In the genomic region with DNA sequence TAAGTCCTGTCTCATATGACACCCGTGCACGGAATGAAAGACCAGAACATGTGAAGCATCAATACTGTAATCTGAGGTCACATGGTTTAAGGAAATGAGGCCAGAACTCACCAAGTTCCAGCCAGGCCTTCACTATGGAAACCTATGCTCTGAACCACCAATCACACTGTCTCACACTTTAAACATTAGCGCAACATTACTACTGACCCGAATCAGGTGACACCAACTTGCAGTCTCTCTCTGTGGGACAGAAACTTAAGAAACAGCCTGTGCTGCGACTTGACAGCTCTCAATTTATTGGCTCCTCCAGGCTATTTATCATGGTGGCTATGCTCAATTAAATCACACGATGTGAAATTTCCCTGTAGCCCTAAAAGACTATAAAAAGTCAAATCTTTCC, we compare ENCODE assay signal across 27 mouse cellular contexts. TPM values are rescaled to one million over a fixed set of nuclear protein-coding genes. Genes with fewer than 3 reads are reported as not detected.
DNase-seq lines count a peak whose midpoint lies in the region; ATAC-seq lines count a peak whose summit lies in the region.
"Had no signal": no experiment of that assay in that cellular context is flagged by ENCODE, and none has a peak within 500 bp of the region (broad histone marks: within the 10 kb centered on the region; RNA-seq: fewer than 3 reads in every experiment).

No protein-coding gene starts in this region.

- H3K9me3 ChIP-seq in kidney, embryonic 14.5 days (ENCODE audit: control insufficient read depth, low read length): no peaks in the 10 kb centered on the region
- H3K9me3 ChIP-seq in kidney, embryonic 16.5 days (ENCODE audit: low read length): no peaks in the 10 kb centered on the region
- H3K9me3 ChIP-seq: embryonic facial prominence, embryonic 10.5 days; embryonic facial prominence, embryonic 12.5 days; forebrain, embryonic 13.5 days; forebrain, embryonic 15.5 days had no signal

- no peak overlapping the region for H3K4me2 ChIP-seq in kidney, embryonic 14.5 days (replicated peaks; ENCODE audit: low read depth, low read length)
- no peak overlapping the region for H3K4me2 ChIP-seq in kidney, embryonic 16.5 days (replicated peaks; ENCODE audit: low read depth, low read length)
- H3K4me2 ChIP-seq: embryonic facial prominence, embryonic 12.5 days; forebrain, embryonic 13.5 days; forebrain, embryonic 15.5 days had no signal

- DNase-seq in embryo, embryonic 10.5 days (ENCODE audit: low spot score): peak; percentile 15
- no peak for DNase-seq in embryo, embryonic 10 days (ENCODE audit: low spot score)
- no peak for DNase-seq in kidney, postnatal 14 days
- no peak for DNase-seq in kidney, postnatal 4 days
- DNase-seq in mesoderm, embryonic 11.5 days (ENCODE audit: low read depth, low spot score): peak; percentile 52
- DNase-seq: adrenal gland, adult 8-10 months; adrenal gland, postnatal 14 days; adrenal gland, postnatal 36 days; B cell, adult 2 months; cerebellum, adult 11-12 months; cerebellum, adult 2 months; cerebellum, adult 9-10 months; cerebellum, postnatal 10 days; cerebellum, postnatal 25 days had no signal

- no peaks in the 10 kb centered on the region for H3K36me3 ChIP-seq in kidney, embryonic 14.5 days (ENCODE audit: control insufficient read depth, insufficient read depth, low read length)
- H3K36me3 ChIP-seq in kidney, embryonic 16.5 days (ENCODE audit: insufficient read depth, low read length): no peaks in the 10 kb centered on the region
- H3K36me3 ChIP-seq: embryonic facial prominence, embryonic 10.5 days; embryonic facial prominence, embryonic 12.5 days; forebrain, embryonic 15.5 days; G1E had no signal

- H3K9ac ChIP-seq in kidney, embryonic 14.5 days (ENCODE audit: low read depth, low read length): no peak overlapping the region
- no peak overlapping the region for H3K9ac ChIP-seq in kidney, embryonic 16.5 days (replicated peaks; ENCODE audit: low read length)
- H3K9ac ChIP-seq: embryonic facial prominence, embryonic 12.5 days; forebrain, embryonic 13.5 days; forebrain, embryonic 15.5 days had no signal

- H3K27me3 ChIP-seq in kidney, embryonic 14.5 days (ENCODE audit: control insufficient read depth, insufficient read depth, low read length): no peaks in the 10 kb centered on the region
- H3K27me3 ChIP-seq in kidney, embryonic 16.5 days (ENCODE audit: insufficient read depth, low read length): no peaks in the 10 kb centered on the region
- H3K27me3 ChIP-seq: CH12.LX; embryonic facial prominence, embryonic 12.5 days; forebrain, embryonic 13.5 days; forebrain, embryonic 15.5 days had no signal

- no peaks in the 10 kb centered on the region for H3K4me1 ChIP-seq in kidney, embryonic 14.5 days (ENCODE audit: control insufficient read depth, insufficient read depth, low read length)
- H3K4me1 ChIP-seq in kidney, embryonic 16.5 days (ENCODE audit: insufficient read depth, low read length): no peaks in the 10 kb centered on the region
- H3K4me1 ChIP-seq: embryonic facial prominence, embryonic 10.5 days; embryonic facial prominence, embryonic 12.5 days; forebrain, embryonic 13.5 days had no signal

- H3K27ac ChIP-seq in kidney, embryonic 14.5 days (ENCODE audit: low read depth, low read length): no peak overlapping the region
- no peak overlapping the region for H3K27ac ChIP-seq in kidney, embryonic 16.5 days (ENCODE audit: low read length)
- H3K27ac ChIP-seq: embryonic facial prominence, embryonic 10.5 days; embryonic facial prominence, embryonic 12.5 days; forebrain, embryonic 13.5 days; forebrain, embryonic 15.5 days had no signal

- WGBS in kidney, embryonic 14.5 days: 25% methylated on average over 6 of the region's 6 CpGs
- 28% methylated on average over 6 of the region's 6 CpGs for WGBS in kidney, embryonic 16.5 days

- peak; percentile 88 for ATAC-seq in kidney, embryonic 14.5 days (ENCODE audit: low FRiP score, low TSS enrichment)
- peak; percentile 85; the same call in 1 of the 2 replicates for ATAC-seq in kidney, embryonic 16.5 days (ENCODE audit: low FRiP score, low TSS enrichment)
- ATAC-seq: activated CD4-positive, CD25-positive, alpha-beta regulatory T cell, adult 4 months; CD4-positive, CD25-positive, alpha-beta regulatory T cell, adult 4 months; forebrain, embryonic 13.5 days; forebrain, embryonic 15.5 days; Patski had no signal

- H3K4me3 ChIP-seq in kidney, embryonic 14.5 days (ENCODE audit: low read length): no peak overlapping the region
- H3K4me3 ChIP-seq in kidney, embryonic 16.5 days (ENCODE audit: low read length): no peak overlapping the region
- H3K4me3 ChIP-seq: embryonic facial prominence, embryonic 10.5 days; embryonic facial prominence, embryonic 12.5 days; forebrain, embryonic 13.5 days; forebrain, embryonic 15.5 days had no signal

RNA-seq across cellular contexts. Expression of a gene that starts 43.5 kb away (rescaled TPM):
- polyA plus RNA-seq in kidney, embryonic 14.5 days (2014; fragmentation: Nextera tagmentation; extraction: Ambion mirVana): not detected in 2 replicates
- not detected in 2 replicates for polyA plus RNA-seq in kidney, embryonic 16.5 days (2015; fragmentation: Nextera tagmentation; extraction: Ambion mirVana)
- polyA plus RNA-seq: activated CD4-positive, CD25-positive, alpha-beta regulatory T cell, adult 4 months; CD4-positive, CD25-positive, alpha-beta regulatory T cell, adult 4 months; cerebellum, adult 2 months; cortical plate, adult 2 months; embryonic facial prominence, embryonic 10.5 days; forebrain, embryonic 11.5 days; forebrain, embryonic 13.5 days; forebrain, embryonic 15.5 days; G1E; Patski had no signal

Comparison
In these comparisons a context has a peak if more than half of its experiments do, and no peak if none do; other contexts are left out.
1. DNase-seq: peak in embryo, embryonic 10.5 days (single experiment) and mesoderm, embryonic 11.5 days (single experiment); none in embryo, embryonic 10 days (single experiment), kidney, postnatal 14 days (single experiment) and kidney, postnatal 4 days (0 of 2).